Mouse (Mus musculus) ES-Bruce4 (cell line): Measurements from ENCODE around the gene Glce.

ENCODE experiments used
- CTCF ChIP-seq: IDR thresholded peaks from one replicate; pipeline ENCODE4 v1.8.1; 2011; ENCODE audit warnings: low read depth, low read length
- POLR2A ChIP-seq: IDR thresholded peaks from one replicate; pipeline ENCODE4 v1.8.1; 2011; ENCODE audit warnings: low read length; ENCODE audit not compliant: insufficient read depth

DNA sequence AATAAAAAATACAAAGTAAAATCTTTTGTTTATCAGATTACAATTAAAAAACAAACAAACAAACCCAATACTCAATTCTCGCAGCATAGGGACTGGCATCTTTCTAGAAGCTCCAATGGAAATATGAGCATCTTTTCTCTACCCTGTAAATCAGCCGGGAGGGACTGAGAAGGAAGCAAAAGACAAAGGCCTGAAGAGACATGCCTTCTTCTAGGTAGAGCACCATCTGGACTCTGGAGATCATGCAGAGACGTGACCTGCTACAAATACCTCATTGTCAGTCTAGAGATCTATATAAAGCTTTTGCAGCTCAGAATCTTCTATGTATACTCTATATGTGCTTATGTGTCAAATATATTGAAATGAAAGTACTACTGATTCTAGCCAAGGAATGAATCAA, 6.6 kb downstream of the Glce start:
- TF ChIP-seq CTCF (no peak), POLR2A (no peak)
